Mouse (Mus musculus) C2C12 (cell line): ENCODE data around the gene Hap1. TPM values are rescaled to one million over a fixed set of nuclear protein-coding genes. Genes with fewer than 3 reads are reported as not detected.

Experiments used
- H3K27me3 ChIP-seq: one replicate; pipeline ENCODE4 v1.6.1; 2011; ENCODE audit not compliant: control insufficient read depth, insufficient read depth, insufficient read length
- H3K36me3 ChIP-seq: one replicate; pipeline ENCODE4 v1.6.1; 2011; ENCODE audit not compliant: control insufficient read depth, insufficient read depth
- H3K4me3 ChIP-seq: one replicate; pipeline ENCODE4 v1.5.1; 2011; ENCODE audit warnings: mild to moderate bottlenecking, control low read depth; ENCODE audit not compliant: poor library complexity, insufficient read depth, severe bottlenecking
- H3K79me2 ChIP-seq: one replicate; pipeline ENCODE4 v1.6.1; 2011; ENCODE audit not compliant: control insufficient read depth, insufficient read depth
- H3K79me3 ChIP-seq: one replicate; pipeline ENCODE4 v1.6.1; 2011; ENCODE audit warnings: low read depth, control low read depth
- H3ac ChIP-seq: one replicate; pipeline ENCODE3; 2011; ENCODE audit warnings: low read depth; ENCODE audit not compliant: control insufficient read depth, insufficient read length
- CEBPB ChIP-seq: IDR thresholded peaks from one replicate; pipeline ENCODE4 v1.6.1; 2011; ENCODE audit warnings: low read depth, mild to moderate bottlenecking, control low read depth, moderate library complexity
- CTCF ChIP-seq: IDR thresholded peaks from one replicate; pipeline ENCODE4 v1.5.1; 2011; ENCODE audit not compliant: control insufficient read depth, insufficient read depth, insufficient read length
- FOSL1 ChIP-seq: IDR thresholded peaks from one replicate; pipeline ENCODE4 v1.8.0; 2011; ENCODE audit warnings: mild to moderate bottlenecking, low read length; ENCODE audit not compliant: poor library complexity, insufficient read depth, severe bottlenecking
- MAX ChIP-seq: IDR thresholded peaks from one replicate; pipeline ENCODE4 v1.6.1; 2011; ENCODE audit warnings: mild to moderate bottlenecking, control low read depth
- MYOD1 ChIP-seq: IDR thresholded peaks from one replicate; pipeline ENCODE4 v1.6.1; 2011; ENCODE audit warnings: low read depth; ENCODE audit not compliant: control insufficient read depth, insufficient read length
- MYOG ChIP-seq: IDR thresholded peaks from one replicate; pipeline ENCODE4 v1.6.1; 2011; ENCODE audit not compliant: control insufficient read depth, insufficient read length; ENCODE audit errors: extremely low read depth
- USF1 ChIP-seq: IDR thresholded peaks from one replicate; pipeline ENCODE4 v1.6.1; 2011; ENCODE audit warnings: low read depth, mild to moderate bottlenecking, control low read depth, moderate library complexity
- polyA plus RNA-seq: library from polyadenylated mRNA; unstranded; fragments of >200 nt; fragmentation: generic; extraction: Trizol; gene quantifications from one replicate; pipeline ENCODE4 v1.2.1, GENCODE M21; 2012; ENCODE audit warnings: missing spikeins

Hap1 gene
- polyA plus RNA-seq, 1 experiment: 1.9 TPM

DNA sequence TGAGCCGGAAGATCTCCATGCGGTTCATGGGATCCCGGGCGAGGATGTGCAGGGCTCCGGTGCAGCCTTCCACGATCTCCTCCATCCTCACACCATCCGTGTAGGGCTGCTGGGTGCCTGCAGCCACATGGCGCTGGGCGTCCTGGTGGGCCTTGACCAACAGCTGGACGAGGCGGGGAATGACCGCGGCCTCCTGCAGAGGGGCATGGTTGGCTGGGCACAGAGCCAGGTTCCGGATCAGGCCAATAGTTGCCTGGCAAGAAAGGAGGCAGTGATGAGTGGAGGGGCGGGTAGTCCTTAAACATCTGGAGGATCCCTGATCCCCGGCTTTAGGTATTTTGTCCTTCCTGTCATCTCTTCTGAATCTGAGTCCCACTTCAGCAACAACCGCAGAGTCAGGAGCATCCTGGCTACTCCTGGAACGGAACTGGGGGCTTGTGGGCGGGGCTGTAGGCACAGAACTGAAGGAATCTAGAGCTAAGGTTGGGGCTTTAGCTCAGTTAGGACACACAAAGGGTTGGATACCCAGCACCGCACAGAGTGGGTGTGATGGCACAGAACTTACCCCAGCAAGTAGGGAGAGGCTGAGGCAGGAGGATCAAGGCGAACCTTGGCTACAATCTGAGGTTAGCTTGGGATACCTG is 20.9 kb upstream of the Hap1 start:
- no peak overlapping the region for H3K4me3 ChIP-seq
- no peaks in the 10 kb centered on the region for H3K79me2 ChIP-seq
- no peak for TF ChIP-seq MYOD1
- no peak for TF ChIP-seq CEBPB
- no peak for TF ChIP-seq USF1
- no peak for TF ChIP-seq MYOG
- H3ac ChIP-seq: no peak overlapping the region
- no peaks in the 10 kb centered on the region for H3K79me3 ChIP-seq
- no peaks in the 10 kb centered on the region for H3K27me3 ChIP-seq
- peaks cover 86% of the 10 kb centered on the region for H3K36me3 ChIP-seq

DNA sequence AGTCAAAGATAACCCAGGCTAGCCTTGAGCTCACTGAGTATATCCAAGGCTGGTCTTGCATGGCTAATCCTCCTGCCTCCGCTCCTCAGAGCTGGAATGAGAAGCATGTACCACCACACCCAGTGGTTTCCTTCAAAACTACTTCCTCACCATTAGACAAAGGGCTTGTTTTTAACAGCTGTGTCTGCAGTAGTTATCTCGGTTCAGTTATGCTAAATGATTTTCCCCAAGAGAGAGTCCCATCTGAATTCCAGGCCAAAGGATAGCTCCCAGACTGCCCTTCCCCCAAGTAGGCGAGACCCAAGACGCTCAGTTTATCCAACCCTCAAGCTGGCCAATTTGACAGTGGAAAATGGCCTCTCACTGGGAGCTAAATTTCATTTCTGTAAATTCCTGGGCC is 20.1 kb upstream of the Hap1 start:
- Histone ChIP-seq H3K36me3 (peaks cover 88% of the 10 kb centered on the region), H3ac (no peak overlapping the region), H3K27me3 (no peaks in the 10 kb centered on the region), H3K79me2 (no peaks in the 10 kb centered on the region), H3K79me3 (no peaks in the 10 kb centered on the region), H3K4me3 (no peak overlapping the region)
- TF ChIP-seq FOSL1 (no peak), MYOD1 (peak; percentile 9)

DNA sequence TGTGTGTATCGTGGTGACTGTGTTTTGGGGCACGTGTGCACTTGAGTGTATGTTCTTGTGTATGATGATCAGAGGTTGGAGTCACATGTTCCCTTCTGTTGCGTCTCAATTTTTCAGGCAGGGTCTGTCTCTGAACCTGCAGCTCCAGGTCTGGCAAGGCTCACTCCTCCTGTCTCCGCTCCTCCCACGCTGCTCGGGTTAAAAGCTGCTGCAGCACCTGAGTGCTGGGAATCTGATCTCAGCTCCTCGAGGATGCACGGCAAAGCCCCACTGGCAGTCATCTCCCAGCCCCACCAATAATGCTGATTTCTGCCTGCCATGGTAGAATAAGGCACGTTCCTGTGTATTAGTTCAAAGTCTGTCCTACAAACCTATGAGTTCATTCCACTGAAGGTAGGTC is 19.2 kb upstream of the Hap1 start:
- Histone ChIP-seq H3K79me2 (no peaks in the 10 kb centered on the region), H3ac (no peak overlapping the region), H3K36me3 (peaks cover 86% of the 10 kb centered on the region), H3K79me3 (no peaks in the 10 kb centered on the region), H3K4me3 (no peak overlapping the region), H3K27me3 (no peaks in the 10 kb centered on the region)
- no peak for TF ChIP-seq CTCF
- no peak for TF ChIP-seq MAX
- TF ChIP-seq MYOD1: no peak
- TF ChIP-seq FOSL1: no peak
- no peak for TF ChIP-seq USF1
- no peak for TF ChIP-seq MYOG

- no peak for TF ChIP-seq FOSL1
- TF ChIP-seq MYOD1: no peak
- no peak for TF ChIP-seq USF1
- no peak for TF ChIP-seq MAX
- no peak for TF ChIP-seq CTCF
- TF ChIP-seq CEBPB: no peak
- TF ChIP-seq MYOG: no peak
- Histone ChIP-seq H3K36me3 (peaks cover 65% of the 10 kb centered on the region), H3K79me2 (no peaks in the 10 kb centered on the region)
Observed at GRCm38 (mm10) chr11:100371981-100372558, 16.1 kb upstream of the Hap1 start.

GRCm38 (mm10) chr11:100369822-100370221 is 13.9 kb upstream of the Hap1 start:
- H3K79me3 ChIP-seq: no peaks in the 10 kb centered on the region
- H3K36me3 ChIP-seq: peaks cover 45% of the 10 kb centered on the region
- H3ac ChIP-seq: no peak overlapping the region
- H3K27me3 ChIP-seq: no peaks in the 10 kb centered on the region
- no peaks in the 10 kb centered on the region for H3K79me2 ChIP-seq
- no peak overlapping the region for H3K4me3 ChIP-seq
- TF ChIP-seq MAX: no peak
- no peak for TF ChIP-seq MYOG
- no peak for TF ChIP-seq FOSL1
- no peak for TF ChIP-seq USF1
- no peak for TF ChIP-seq CTCF
- no peak for TF ChIP-seq CEBPB
- no peak for TF ChIP-seq MYOD1

More at GRCm38 (mm10) chr11:100371981-100372558, 16.1 kb upstream of the Hap1 start:
- H3K79me3 ChIP-seq: no peaks in the 10 kb centered on the region
- H3K27me3 ChIP-seq: no peaks in the 10 kb centered on the region
- H3ac ChIP-seq: no peak overlapping the region
- H3K4me3 ChIP-seq: no peak overlapping the region

- Histone ChIP-seq H3K79me2 (no peaks in the 10 kb centered on the region), H3ac (no peak overlapping the region), H3K4me3 (no peak overlapping the region), H3K79me3 (no peaks in the 10 kb centered on the region), H3K27me3 (no peaks in the 10 kb centered on the region), H3K36me3 (peaks cover 40% of the 10 kb centered on the region)
- TF ChIP-seq CTCF: no peak
- TF ChIP-seq MYOG: no peak
- no peak for TF ChIP-seq MYOD1
- TF ChIP-seq MAX: no peak
- no peak for TF ChIP-seq USF1
- TF ChIP-seq FOSL1: no peak
- no peak for TF ChIP-seq CEBPB
Observed at GRCm38 (mm10) chr11:100369145-100369544, 13.2 kb upstream of the Hap1 start.
